Mouse (Mus musculus): ENCODE measurements around the gene Slc9b1. TPM values are rescaled to one million over a fixed set of nuclear protein-coding genes. Genes with fewer than 3 reads are reported as not detected.

Slc9b1 gene
- polyA plus RNA-seq, 1 experiment from 2014 or later, result 0.23 TPM

GRCm38 (mm10) chr3:135397112-135397511 is 49.3 kb downstream of the Slc9b1 start:
- Histone ChIP-seq H3K9ac (ENCODE audit: low read depth, low read length) (no peak overlapping the region), H3K4me3 (ENCODE audit: low read depth, low read length) (no peak overlapping the region), H3K27me3 (replicated peaks; ENCODE audit: control insufficient read depth, insufficient read depth, low read length) (no peaks in the 10 kb centered on the region), H3K36me3 (ENCODE audit: control insufficient read depth, insufficient read depth, low read length) (no peaks in the 10 kb centered on the region), H3K9me3 (ENCODE audit: control insufficient read depth, low read length) (no peaks in the 10 kb centered on the region), H3K4me1 (replicated peaks; ENCODE audit: control insufficient read depth, insufficient read depth, low read length) (peaks cover 2% of the 10 kb centered on the region; the same call in 1 of the 2 replicates), H3K27ac (ENCODE audit: low read depth, low read length) (no peak overlapping the region), H3K4me2 (no peak overlapping the region)
- no peak for DNase-seq (ENCODE audit: low spot score)
- ATAC-seq (replicated peaks; ENCODE audit: low FRiP score), result no peak

- Histone ChIP-seq H3K4me1 (replicated peaks; ENCODE audit: control insufficient read depth, insufficient read depth, low read length) (0 out of 2 replicates have a peak, but pooled peaks cover 2% of the 10 kb centered on the region), H3K9me3 (ENCODE audit: control insufficient read depth, low read length) (no peaks in the 10 kb centered on the region), H3K27ac (ENCODE audit: low read depth, low read length) (no peak overlapping the region), H3K27me3 (replicated peaks; ENCODE audit: control insufficient read depth, insufficient read depth, low read length) (no peaks in the 10 kb centered on the region), H3K4me3 (ENCODE audit: low read depth, low read length) (no peak overlapping the region), H3K4me2 (0 out of 2 replicates have a peak overlapping the region, but pooled peaks have one; percentile 17), H3K9ac (ENCODE audit: low read depth, low read length) (no peak overlapping the region), H3K36me3 (ENCODE audit: control insufficient read depth, insufficient read depth, low read length) (peaks cover 8% of the 10 kb centered on the region)
- peak; percentile 64 for ATAC-seq (replicated peaks; ENCODE audit: low FRiP score)
- DNase-seq (ENCODE audit: low spot score), result peak; percentile 78
- WGBS, result 6% methylated on average over 10 of the region's 10 CpGs
Observed at GRCm38 (mm10) chr3:135402201-135402658, 54.4 kb downstream of the Slc9b1 start.

GRCm38 (mm10) chr3:135403211-135403610 is 55.4 kb downstream of the Slc9b1 start:
- Histone ChIP-seq H3K9me3 (ENCODE audit: control insufficient read depth, low read length) (no peaks in the 10 kb centered on the region), H3K9ac (ENCODE audit: low read depth, low read length) (no peak overlapping the region), H3K36me3 (ENCODE audit: control insufficient read depth, insufficient read depth, low read length) (peaks cover 9% of the 10 kb centered on the region), H3K27ac (ENCODE audit: low read depth, low read length) (no peak overlapping the region), H3K4me1 (replicated peaks; ENCODE audit: control insufficient read depth, insufficient read depth, low read length) (no peaks in the 10 kb centered on the region), H3K4me3 (ENCODE audit: low read depth, low read length) (no peak overlapping the region), H3K27me3 (replicated peaks; ENCODE audit: control insufficient read depth, insufficient read depth, low read length) (no peaks in the 10 kb centered on the region), H3K4me2 (no peak overlapping the region)
- WGBS, result 84% methylated on average over 9 of the region's 9 CpGs
- no peak for DNase-seq (ENCODE audit: low spot score)
- ATAC-seq (replicated peaks; ENCODE audit: low FRiP score), result no peak

GRCm38 (mm10) chr3:135403856-135404255 is 56.0 kb downstream of the Slc9b1 start:
- Histone ChIP-seq H3K36me3 (ENCODE audit: control insufficient read depth, insufficient read depth, low read length) (peaks cover 9% of the 10 kb centered on the region), H3K4me1 (replicated peaks; ENCODE audit: control insufficient read depth, insufficient read depth, low read length) (no peaks in the 10 kb centered on the region), H3K9ac (ENCODE audit: low read depth, low read length) (no peak overlapping the region), H3K27me3 (replicated peaks; ENCODE audit: control insufficient read depth, insufficient read depth, low read length) (no peaks in the 10 kb centered on the region), H3K9me3 (ENCODE audit: control insufficient read depth, low read length) (no peaks in the 10 kb centered on the region), H3K4me3 (ENCODE audit: low read depth, low read length) (no peak overlapping the region), H3K27ac (ENCODE audit: low read depth, low read length) (no peak overlapping the region), H3K4me2 (no peak overlapping the region)
- no peak for ATAC-seq (replicated peaks; ENCODE audit: low FRiP score)
- WGBS, result 76% methylated on average over 5 of the region's 5 CpGs
- DNase-seq (ENCODE audit: low spot score), result no peak

GRCm38 (mm10) chr3:135404599-135404998 is 56.8 kb downstream of the Slc9b1 start:
- peaks cover 13% of the 10 kb centered on the region for H3K36me3 ChIP-seq (ENCODE audit: control insufficient read depth, insufficient read depth, low read length)
- H3K9me3 ChIP-seq (ENCODE audit: control insufficient read depth, low read length), result no peaks in the 10 kb centered on the region
- no peak overlapping the region for H3K4me2 ChIP-seq
- WGBS, result 87% methylated on average over 4 of the region's 4 CpGs
- H3K4me3 ChIP-seq (ENCODE audit: low read depth, low read length), result no peak overlapping the region
- H3K9ac ChIP-seq (ENCODE audit: low read depth, low read length), result no peak overlapping the region
- DNase-seq (ENCODE audit: low spot score), result no peak
- ATAC-seq (replicated peaks; ENCODE audit: low FRiP score), result no peak
- no peaks in the 10 kb centered on the region for H3K4me1 ChIP-seq (replicated peaks; ENCODE audit: control insufficient read depth, insufficient read depth, low read length)
- no peaks in the 10 kb centered on the region for H3K27me3 ChIP-seq (replicated peaks; ENCODE audit: control insufficient read depth, insufficient read depth, low read length)
- no peak overlapping the region for H3K27ac ChIP-seq (ENCODE audit: low read depth, low read length)

- Histone ChIP-seq H3K27me3 (replicated peaks; ENCODE audit: control insufficient read depth, insufficient read depth, low read length) (no peaks in the 10 kb centered on the region), H3K9me3 (ENCODE audit: control insufficient read depth, low read length) (no peaks in the 10 kb centered on the region), H3K4me3 (ENCODE audit: low read depth, low read length) (no peak overlapping the region), H3K36me3 (ENCODE audit: control insufficient read depth, insufficient read depth, low read length) (peaks cover 20% of the 10 kb centered on the region), H3K27ac (ENCODE audit: low read depth, low read length) (no peak overlapping the region), H3K9ac (ENCODE audit: low read depth, low read length) (no peak overlapping the region), H3K4me2 (no peak overlapping the region), H3K4me1 (replicated peaks; ENCODE audit: control insufficient read depth, insufficient read depth, low read length) (peaks cover 3% of the 10 kb centered on the region; the same call in 1 of the 2 replicates)
- ATAC-seq (replicated peaks; ENCODE audit: low FRiP score), result no peak
- WGBS, result 71% methylated on average over 9 of the region's 9 CpGs
- DNase-seq (ENCODE audit: low spot score), result no peak
Observed at GRCm38 (mm10) chr3:135407351-135407750, 59.5 kb downstream of the Slc9b1 start.

GRCm38 (mm10) chr3:135409219-135409618 is 61.4 kb downstream of the Slc9b1 start:
- no peak for ATAC-seq (replicated peaks; ENCODE audit: low FRiP score)
- no peak for DNase-seq (ENCODE audit: low spot score)
- Histone ChIP-seq H3K27me3 (replicated peaks; ENCODE audit: control insufficient read depth, insufficient read depth, low read length) (no peaks in the 10 kb centered on the region), H3K4me3 (ENCODE audit: low read depth, low read length) (no peak overlapping the region), H3K9me3 (ENCODE audit: control insufficient read depth, low read length) (no peaks in the 10 kb centered on the region), H3K36me3 (ENCODE audit: control insufficient read depth, insufficient read depth, low read length) (peaks cover 20% of the 10 kb centered on the region), H3K4me1 (replicated peaks; ENCODE audit: control insufficient read depth, insufficient read depth, low read length) (peaks cover 3% of the 10 kb centered on the region; the same call in 1 of the 2 replicates), H3K9ac (ENCODE audit: low read depth, low read length) (no peak overlapping the region), H3K27ac (ENCODE audit: low read depth, low read length) (no peak overlapping the region), H3K4me2 (no peak overlapping the region)
- WGBS, result 94% methylated on average over 5 of the region's 5 CpGs

GRCm38 (mm10) chr3:135411056-135411455 is 63.2 kb downstream of the Slc9b1 start:
- H3K9ac ChIP-seq (ENCODE audit: low read depth, low read length), result no peak overlapping the region
- WGBS, result 83% methylated on average over 12 of the region's 12 CpGs
- H3K4me1 ChIP-seq (replicated peaks; ENCODE audit: control insufficient read depth, insufficient read depth, low read length), result peaks cover 3% of the 10 kb centered on the region; the same call in 1 of the 2 replicates
- H3K27ac ChIP-seq (ENCODE audit: low read depth, low read length), result no peak overlapping the region
- no peaks in the 10 kb centered on the region for H3K9me3 ChIP-seq (ENCODE audit: control insufficient read depth, low read length)
- ATAC-seq (replicated peaks; ENCODE audit: low FRiP score) (no peak), DNase-seq (ENCODE audit: low spot score) (no peak)
- H3K36me3 ChIP-seq (ENCODE audit: control insufficient read depth, insufficient read depth, low read length), result peaks cover 18% of the 10 kb centered on the region
- no peak overlapping the region for H3K4me3 ChIP-seq (ENCODE audit: low read depth, low read length)
- H3K27me3 ChIP-seq (replicated peaks; ENCODE audit: control insufficient read depth, insufficient read depth, low read length), result no peaks in the 10 kb centered on the region
- H3K4me2 ChIP-seq, result no peak overlapping the region

GRCm38 (mm10) chr3:135411824-135412223 is 64.0 kb downstream of the Slc9b1 start:
- Histone ChIP-seq H3K36me3 (ENCODE audit: control insufficient read depth, insufficient read depth, low read length) (peaks cover 19% of the 10 kb centered on the region), H3K27me3 (replicated peaks; ENCODE audit: control insufficient read depth, insufficient read depth, low read length) (no peaks in the 10 kb centered on the region), H3K4me3 (ENCODE audit: low read depth, low read length) (no peak overlapping the region), H3K4me2 (no peak overlapping the region), H3K9ac (ENCODE audit: low read depth, low read length) (no peak overlapping the region), H3K27ac (ENCODE audit: low read depth, low read length) (no peak overlapping the region), H3K4me1 (replicated peaks; ENCODE audit: control insufficient read depth, insufficient read depth, low read length) (peaks cover 3% of the 10 kb centered on the region; the same call in 1 of the 2 replicates), H3K9me3 (ENCODE audit: control insufficient read depth, low read length) (no peaks in the 10 kb centered on the region)
- ATAC-seq (replicated peaks; ENCODE audit: low FRiP score), result no peak
- WGBS, result 60% methylated on average over 9 of the region's 9 CpGs
- no peak for DNase-seq (ENCODE audit: low spot score)
